Mouse (Mus musculus) lung, embryonic 15.5 days (tissue): ENCODE results near the gene Efna5. TPM values are rescaled to one million over a fixed set of nuclear protein-coding genes. Genes with fewer than 3 reads are reported as not detected.

ENCODE experiments used
- ATAC-seq: fragments of 200-750 bp; cut with Nextera tagmentation; 2 replicates; pipeline ENCODE4 v1.8.0; 2017; ENCODE audit warnings: moderate number of reproducible peaks, borderline replicate concordance; ENCODE audit not compliant: low FRiP score, low TSS enrichment; ENCODE audit errors: extremely low read depth
- H3K27ac ChIP-seq: fragments of 300-500 bp; sonication (generic); 2 replicates; pipeline ENCODE4 v1.5.1; 2015; ENCODE audit warnings: moderate library complexity, mild to moderate bottlenecking, inconsistent platforms
- H3K27me3 ChIP-seq: fragments of 300-500 bp; sonication (generic); 2 replicates; pipeline ENCODE4 v1.6.1; 2015; ENCODE audit warnings: inconsistent platforms
- H3K36me3 ChIP-seq: fragments of 300-500 bp; sonication (generic); 2 replicates; pipeline ENCODE4 v1.6.1; 2015; ENCODE audit warnings: inconsistent platforms
- H3K4me1 ChIP-seq: fragments of 300-500 bp; sonication (generic); 2 replicates; pipeline ENCODE4 v1.6.1; 2015; ENCODE audit warnings: inconsistent platforms
- H3K4me2 ChIP-seq: fragments of 300-500 bp; sonication (generic); 2 replicates; pipeline ENCODE4 v1.6.1; 2015; ENCODE audit warnings: inconsistent platforms, mild to moderate bottlenecking, moderate library complexity
- H3K4me3 ChIP-seq: fragments of 300-500 bp; sonication (generic); 2 replicates; pipeline ENCODE4 v1.5.1; 2015; ENCODE audit warnings: mild to moderate bottlenecking, inconsistent platforms
- H3K9ac ChIP-seq: fragments of 300-500 bp; sonication (generic); 2 replicates; pipeline ENCODE4 v1.6.1; 2015; ENCODE audit warnings: inconsistent platforms
- H3K9me3 ChIP-seq: fragments of 300-500 bp; sonication (generic); 2 replicates; pipeline ENCODE4 v1.6.1; 2016; ENCODE audit warnings: inconsistent platforms
- WGBS: fragments of 180-500 bp; shearing (Covaris S2); methylation state at CpG from one replicate; pipeline ENCODE4 v1.1.7; 2015; 5-methylcytosine and 5-hydroxymethylcytosine counted together
- polyA plus RNA-seq: library from polyadenylated mRNA; unstranded; fragments of >200 nt; fragmentation: Nextera tagmentation; extraction: Ambion mirVana; gene quantifications from 2 replicates; pipeline ENCODE4 v1.2.1, GENCODE M21; 2015

Efna5 gene
- polyA plus RNA-seq, 1 experiment from 2014 or later, result 12.6 TPM

DNA sequence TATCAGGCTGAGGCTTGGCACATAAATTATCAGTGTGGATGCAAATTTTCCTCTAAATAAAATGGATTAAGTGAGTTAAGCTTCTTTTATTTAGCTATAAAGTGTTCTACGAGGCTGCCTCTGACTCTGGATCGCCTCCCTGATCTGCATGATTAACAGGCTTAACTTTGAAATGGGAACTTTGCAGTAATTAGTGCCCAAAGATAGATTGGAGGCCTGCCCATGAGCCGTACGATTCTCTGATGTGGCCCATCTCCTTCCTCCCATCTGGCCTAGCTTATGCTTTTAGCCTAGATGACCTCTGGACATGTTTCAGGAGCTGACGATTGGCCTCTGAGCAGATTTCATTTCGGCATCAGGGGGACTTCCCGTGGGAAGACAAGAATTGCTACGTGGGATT, 273.0 kb downstream of the Efna5 start:
- Histone ChIP-seq H3K27ac (no peak overlapping the region), H3K27me3 (no peaks in the 10 kb centered on the region), H3K36me3 (no peaks in the 10 kb centered on the region), H3K4me3 (no peak overlapping the region), H3K4me1 (no peaks in the 10 kb centered on the region), H3K9me3 (no peaks in the 10 kb centered on the region), H3K4me2 (no peak overlapping the region), H3K9ac (no peak overlapping the region)
- ATAC-seq, result no peak
- WGBS, result 64% methylated on average over 8 of the region's 8 CpGs

DNA sequence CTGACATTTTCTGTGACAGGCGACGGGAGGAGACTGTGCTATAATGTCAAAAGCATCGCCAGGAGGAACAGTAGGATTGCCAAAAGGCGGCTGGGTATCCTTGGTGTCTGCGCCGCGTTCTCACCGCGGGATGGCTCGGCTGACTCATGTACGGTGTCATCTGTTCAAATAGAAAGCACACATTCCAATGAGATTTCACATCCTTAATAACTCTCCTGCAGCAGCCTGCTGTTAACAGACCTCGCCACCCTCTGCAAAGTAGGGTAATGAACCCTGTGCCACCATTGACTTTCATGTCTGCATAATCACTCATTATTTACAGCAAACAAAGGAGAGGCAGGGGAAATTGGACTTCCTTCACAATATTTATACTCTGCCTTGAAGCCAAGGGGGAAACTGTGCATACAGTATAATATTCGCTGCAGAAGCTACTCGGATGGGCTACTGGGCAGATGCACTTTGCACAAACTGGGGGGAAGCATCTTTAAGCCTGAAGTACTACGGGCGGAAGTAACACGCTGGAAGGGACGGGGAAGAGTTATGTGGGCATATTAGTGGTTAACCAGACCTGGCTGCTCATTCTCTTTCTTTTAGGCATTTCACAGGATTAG, 273.7 kb downstream of the Efna5 start:
- 87% methylated on average over 18 of the region's 18 CpGs for WGBS
- H3K36me3 ChIP-seq, result no peaks in the 10 kb centered on the region
- H3K4me1 ChIP-seq, result no peaks in the 10 kb centered on the region
- ATAC-seq, result no peak
- H3K27ac ChIP-seq, result no peak overlapping the region
- H3K4me2 ChIP-seq, result no peak overlapping the region
- no peaks in the 10 kb centered on the region for H3K9me3 ChIP-seq
- no peak overlapping the region for H3K4me3 ChIP-seq
- H3K9ac ChIP-seq, result no peak overlapping the region
- no peaks in the 10 kb centered on the region for H3K27me3 ChIP-seq

DNA sequence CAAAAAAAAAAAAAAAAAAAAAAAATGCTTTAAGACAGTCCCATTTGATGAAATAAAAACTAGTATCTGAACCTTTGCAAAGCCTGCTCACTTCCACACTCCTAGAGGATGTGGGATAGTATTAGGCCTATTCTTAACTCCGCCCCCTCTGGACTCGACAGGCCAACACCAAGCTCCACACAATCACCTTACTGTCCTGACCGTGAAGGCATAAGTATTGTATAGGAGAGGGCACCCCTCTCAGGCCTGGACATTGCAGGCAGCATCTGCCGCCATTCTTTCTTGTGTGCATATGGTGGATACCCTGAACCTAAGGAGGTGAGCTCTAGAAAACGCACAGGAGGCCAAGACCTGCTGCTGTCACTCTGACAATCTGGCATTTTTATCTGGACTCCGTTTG, 274.4 kb downstream of the Efna5 start:
- Histone ChIP-seq H3K36me3 (no peaks in the 10 kb centered on the region), H3K4me1 (no peaks in the 10 kb centered on the region), H3K27me3 (no peaks in the 10 kb centered on the region), H3K9me3 (no peaks in the 10 kb centered on the region), H3K27ac (no peak overlapping the region), H3K4me2 (no peak overlapping the region), H3K9ac (no peak overlapping the region), H3K4me3 (no peak overlapping the region)
- 79% methylated on average over 6 of the region's 6 CpGs for WGBS
- ATAC-seq, result no peak

DNA sequence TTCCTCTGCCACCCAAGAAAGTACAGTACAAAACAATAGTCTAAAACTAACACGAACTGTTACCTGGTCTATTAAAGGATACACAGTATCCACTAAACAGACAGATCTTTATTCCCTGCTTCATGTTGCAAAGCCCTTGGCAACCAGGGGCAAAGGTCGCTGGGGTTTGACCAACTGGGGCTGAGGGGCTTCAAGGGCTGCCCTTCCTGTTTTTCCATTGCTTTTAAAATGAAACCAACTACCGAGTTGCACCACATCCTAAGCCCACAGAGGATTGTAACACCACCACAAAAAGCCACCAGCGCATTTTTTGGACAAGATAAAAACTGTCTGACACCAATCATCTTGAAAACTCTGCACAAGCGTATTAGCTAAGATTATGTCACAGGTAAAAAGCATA, 276.8 kb downstream of the Efna5 start:
- no peaks in the 10 kb centered on the region for H3K27me3 ChIP-seq
- no peak overlapping the region for H3K27ac ChIP-seq
- H3K9me3 ChIP-seq, result no peaks in the 10 kb centered on the region
- no peak overlapping the region for H3K9ac ChIP-seq
- no peaks in the 10 kb centered on the region for H3K36me3 ChIP-seq
- H3K4me3 ChIP-seq, result no peak overlapping the region
- H3K4me1 ChIP-seq, result no peaks in the 10 kb centered on the region
- no peak overlapping the region for H3K4me2 ChIP-seq
- ATAC-seq, result no peak
- WGBS, result 69% methylated on average over 5 of the region's 5 CpGs

DNA sequence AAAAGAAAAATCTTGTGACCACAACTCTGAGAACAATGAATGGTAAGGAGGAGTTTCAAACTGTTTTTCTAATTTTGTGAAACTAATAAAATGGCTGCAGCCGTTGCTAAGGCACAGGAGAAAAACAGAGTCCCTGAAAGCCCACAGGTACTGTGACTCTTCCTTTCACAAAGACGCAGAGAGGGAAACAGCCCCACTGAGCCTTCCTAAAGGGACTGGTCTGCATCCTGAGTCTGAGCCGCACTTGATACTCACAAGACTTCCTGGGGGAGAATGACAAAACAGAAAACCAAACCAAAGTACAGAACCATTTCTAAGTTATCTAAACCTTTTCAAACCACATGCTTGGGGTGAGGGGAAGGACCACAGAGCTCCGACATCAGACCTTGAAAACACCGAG, 277.5 kb downstream of the Efna5 start:
- Histone ChIP-seq H3K4me2 (no peak overlapping the region), H3K27me3 (no peaks in the 10 kb centered on the region), H3K27ac (no peak overlapping the region), H3K9me3 (no peaks in the 10 kb centered on the region), H3K4me1 (no peaks in the 10 kb centered on the region), H3K36me3 (no peaks in the 10 kb centered on the region), H3K4me3 (no peak overlapping the region), H3K9ac (no peak overlapping the region)
- ATAC-seq, result no peak
- WGBS, result 69% methylated on average over 5 of the region's 5 CpGs

DNA sequence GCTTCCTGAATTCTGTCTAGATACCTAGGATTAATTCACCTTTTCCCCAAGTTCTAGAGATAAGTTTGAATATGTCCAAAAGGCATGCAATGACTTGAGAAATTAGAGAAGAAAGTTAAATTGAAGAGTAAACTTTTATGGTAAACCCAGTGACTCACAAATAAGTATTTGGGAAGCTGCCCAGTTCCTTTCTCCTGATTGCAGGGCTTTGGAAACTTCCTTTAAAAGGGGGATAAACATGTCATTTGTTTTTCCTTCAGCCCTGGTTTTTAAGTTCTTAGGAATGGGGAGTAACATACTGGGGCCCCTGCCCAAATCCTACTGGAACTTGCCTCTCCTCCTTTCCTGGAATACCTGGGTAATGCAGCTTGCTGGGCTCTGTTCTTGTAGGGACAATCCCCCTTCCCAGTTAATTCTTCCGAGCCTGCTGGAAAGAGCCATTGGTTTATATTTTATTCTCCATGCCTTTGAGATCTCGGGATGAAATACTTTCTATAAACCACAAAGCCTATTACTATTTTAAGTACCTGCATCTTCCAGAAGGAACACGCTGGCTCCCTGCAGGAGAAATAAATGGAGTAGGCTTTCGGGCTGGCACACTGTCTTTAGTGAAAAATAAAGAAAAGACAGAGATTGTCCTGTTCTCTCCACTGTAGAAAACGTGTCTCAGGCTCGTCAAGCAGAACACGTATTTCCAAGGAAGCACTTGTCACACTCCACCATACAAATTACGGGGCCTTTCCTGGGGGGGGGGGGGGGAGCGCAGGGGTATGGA, 282.2 kb downstream of the Efna5 start:
- ATAC-seq, result no peak
- WGBS, result 57% methylated on average over 9 of the region's 9 CpGs
- H3K27ac ChIP-seq, result no peak overlapping the region
- H3K27me3 ChIP-seq, result no peaks in the 10 kb centered on the region
- H3K9me3 ChIP-seq, result no peaks in the 10 kb centered on the region
- no peaks in the 10 kb centered on the region for H3K4me1 ChIP-seq
- H3K9ac ChIP-seq, result no peak overlapping the region
- no peak overlapping the region for H3K4me2 ChIP-seq
- H3K4me3 ChIP-seq, result no peak overlapping the region
- H3K36me3 ChIP-seq, result no peaks in the 10 kb centered on the region

DNA sequence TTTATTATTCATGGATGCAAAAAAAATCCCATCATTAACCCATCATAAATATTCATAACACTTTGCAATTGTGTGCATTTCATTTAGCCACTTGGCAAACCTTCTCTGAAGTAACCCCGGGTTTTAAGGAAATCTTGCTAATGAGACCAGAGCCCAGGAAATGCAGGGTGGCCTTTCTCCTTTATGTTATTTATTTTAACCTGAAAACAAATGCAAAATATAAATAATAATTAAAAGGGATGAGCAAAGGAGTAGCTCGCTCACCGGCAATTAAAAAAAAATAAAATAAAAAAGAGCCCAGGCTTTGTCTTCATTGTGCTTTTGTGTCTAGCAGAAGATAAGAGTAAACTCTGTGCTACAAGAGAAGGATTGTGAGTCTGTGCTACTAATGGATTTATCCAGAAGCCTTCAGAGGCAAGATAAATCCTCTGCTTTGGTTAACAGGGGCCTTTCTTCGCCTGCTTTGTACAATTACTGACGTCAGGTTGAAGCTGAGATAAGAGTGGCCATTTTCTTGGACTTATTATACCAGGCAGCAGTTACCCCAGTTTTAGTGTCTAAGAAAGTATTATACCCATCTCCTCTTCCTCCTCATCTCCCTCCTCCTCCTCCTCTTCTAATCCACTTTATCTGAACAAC, 288.6 kb downstream of the Efna5 start:
- Histone ChIP-seq H3K9ac (no peak overlapping the region), H3K9me3 (no peaks in the 10 kb centered on the region), H3K4me2 (no peak overlapping the region), H3K27ac (no peak overlapping the region), H3K4me3 (no peak overlapping the region), H3K27me3 (no peaks in the 10 kb centered on the region), H3K36me3 (no peaks in the 10 kb centered on the region), H3K4me1 (no peaks in the 10 kb centered on the region)
- WGBS, result 67% methylated on average over 5 of the region's 5 CpGs
- ATAC-seq, result no peak

DNA sequence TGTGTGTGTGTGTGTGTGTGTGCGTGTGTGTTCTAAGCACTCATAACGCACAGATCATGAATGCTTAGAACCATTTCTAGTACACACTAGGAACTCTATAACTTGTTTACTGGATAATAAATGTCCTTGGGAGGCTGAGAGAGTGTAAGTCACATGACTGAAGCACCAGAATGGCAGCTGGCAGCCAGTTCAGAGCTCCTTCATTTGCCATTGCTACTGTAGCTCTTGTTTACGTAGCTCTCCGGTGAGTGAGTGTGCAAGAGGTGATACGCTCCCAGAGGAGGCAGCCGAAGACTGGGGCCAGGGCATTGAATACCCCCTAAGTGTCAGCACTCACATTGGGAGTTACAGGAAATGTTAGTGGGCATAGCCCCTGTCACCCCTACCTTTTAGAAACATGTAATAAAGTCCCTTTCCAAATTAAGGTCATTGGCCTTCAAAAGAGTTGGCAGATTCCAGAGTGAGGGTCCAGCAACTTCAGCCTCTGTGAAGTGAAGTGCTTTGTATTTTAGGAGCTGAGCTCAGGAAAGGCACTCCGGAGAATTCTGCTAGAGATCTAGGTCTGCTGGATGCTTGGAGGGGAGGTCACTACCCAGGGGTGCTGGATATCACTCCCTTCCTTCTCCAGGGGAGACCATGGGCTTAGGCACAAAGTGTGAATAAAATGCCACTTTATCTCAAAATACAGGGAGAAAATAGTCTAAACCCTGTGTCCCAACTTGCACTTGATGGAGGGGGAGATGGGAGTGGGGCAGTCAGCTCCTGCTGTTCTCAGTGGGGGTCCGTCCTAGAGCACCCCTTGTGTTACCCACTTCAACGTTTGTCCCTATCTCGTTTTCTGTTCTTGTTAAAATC, 289.3 kb downstream of the Efna5 start:
- H3K27ac ChIP-seq, result no peak overlapping the region
- H3K9ac ChIP-seq, result no peak overlapping the region
- WGBS, result 58% methylated on average over 10 of the region's 10 CpGs
- no peak for ATAC-seq
- H3K9me3 ChIP-seq, result no peaks in the 10 kb centered on the region
- H3K36me3 ChIP-seq, result no peaks in the 10 kb centered on the region
- H3K4me3 ChIP-seq, result no peak overlapping the region
- H3K4me2 ChIP-seq, result no peak overlapping the region
- H3K27me3 ChIP-seq, result no peaks in the 10 kb centered on the region
- no peaks in the 10 kb centered on the region for H3K4me1 ChIP-seq

DNA sequence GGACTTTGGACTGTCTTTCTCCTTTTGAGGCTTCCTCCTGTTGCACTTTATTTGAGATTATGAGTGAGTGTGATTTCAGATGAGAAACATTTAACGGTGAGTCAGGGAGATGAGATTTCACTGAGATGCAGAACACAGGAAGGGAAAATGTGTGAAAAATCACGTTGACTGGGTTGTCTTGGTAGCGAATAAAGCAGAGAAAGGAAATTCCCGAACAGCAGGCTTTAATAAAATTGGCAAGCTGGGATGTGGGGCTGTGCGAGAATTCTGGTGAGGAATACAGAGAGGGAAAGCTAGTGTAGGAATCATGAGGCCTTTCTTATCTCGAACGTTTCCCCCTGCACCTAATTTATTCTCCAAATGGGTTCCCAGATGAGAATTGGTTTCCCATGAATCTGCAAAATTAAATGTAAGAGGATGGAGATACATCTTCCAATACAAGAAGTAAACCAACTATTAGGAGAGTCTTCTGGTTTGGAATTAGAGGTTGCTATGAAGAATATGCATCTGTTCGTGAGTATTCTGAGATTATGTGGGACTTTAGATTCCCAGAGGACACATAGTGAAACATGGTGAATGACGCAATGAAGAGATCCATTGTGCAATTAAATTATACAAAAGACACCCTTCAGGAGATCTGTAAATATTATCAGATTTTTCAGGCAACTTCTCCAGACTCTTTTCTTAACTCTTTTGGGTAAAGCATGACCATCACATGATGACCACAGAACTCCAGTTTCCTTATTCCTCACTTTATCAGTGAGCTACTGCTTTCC, 290.2 kb downstream of the Efna5 start:
- Histone ChIP-seq H3K4me2 (no peak overlapping the region), H3K9ac (no peak overlapping the region), H3K27me3 (no peaks in the 10 kb centered on the region), H3K27ac (no peak overlapping the region), H3K9me3 (no peaks in the 10 kb centered on the region), H3K36me3 (no peaks in the 10 kb centered on the region), H3K4me1 (no peaks in the 10 kb centered on the region), H3K4me3 (no peak overlapping the region)
- ATAC-seq, result no peak
- WGBS, result 51% methylated on average over 9 of the region's 9 CpGs

DNA sequence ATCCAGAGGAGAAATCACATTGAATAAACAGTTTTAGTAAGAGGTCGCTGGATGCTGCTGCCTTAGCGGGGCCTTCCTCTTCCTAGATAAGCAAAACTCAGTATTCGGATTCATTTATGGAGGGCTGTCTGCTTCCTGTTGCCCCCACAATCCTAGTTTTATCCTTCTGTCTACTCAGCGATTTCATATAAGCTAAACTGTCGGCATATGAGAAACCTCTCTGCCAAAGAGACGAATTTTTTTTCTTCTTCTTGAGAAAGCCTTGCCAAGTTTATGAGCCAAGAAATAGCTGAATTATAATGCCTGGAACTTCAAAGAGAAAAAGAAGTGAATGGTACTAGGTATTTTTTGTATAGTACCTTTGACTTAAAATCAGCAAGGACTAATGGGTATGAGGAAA, 301.0 kb downstream of the Efna5 start:
- Histone ChIP-seq H3K27me3 (no peaks in the 10 kb centered on the region), H3K4me3 (no peak overlapping the region), H3K9ac (no peak overlapping the region), H3K27ac (no peak overlapping the region), H3K9me3 (no peaks in the 10 kb centered on the region), H3K36me3 (no peaks in the 10 kb centered on the region), H3K4me1 (no peaks in the 10 kb centered on the region), H3K4me2 (no peak overlapping the region)
- ATAC-seq, result no peak
- 35% methylated on average over 6 of the region's 6 CpGs for WGBS

DNA sequence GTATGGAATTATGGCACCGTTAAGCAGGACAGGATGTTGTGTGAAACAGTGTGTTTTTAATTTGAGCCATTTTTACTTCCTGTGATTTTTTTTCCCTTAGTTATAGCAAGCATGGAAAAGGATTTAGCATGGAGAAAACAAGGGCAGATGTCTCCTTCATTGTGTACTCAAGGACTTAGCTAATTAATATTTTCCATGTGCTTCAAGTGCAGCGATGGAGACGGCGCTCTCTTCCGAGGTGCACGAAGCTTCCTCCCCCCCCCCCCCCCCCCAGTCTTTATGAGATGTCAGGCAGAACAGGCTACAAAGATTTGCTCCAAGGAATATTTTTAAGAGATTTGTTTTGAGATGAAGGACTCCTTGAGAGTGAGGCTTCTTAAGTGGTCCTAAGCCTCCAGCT, 301.5 kb downstream of the Efna5 start:
- WGBS, result 70% methylated on average over 6 of the region's 6 CpGs
- no peak overlapping the region for H3K9ac ChIP-seq
- no peak overlapping the region for H3K27ac ChIP-seq
- H3K4me2 ChIP-seq, result no peak overlapping the region
- H3K4me3 ChIP-seq, result no peak overlapping the region
- H3K27me3 ChIP-seq, result no peaks in the 10 kb centered on the region
- ATAC-seq, result no peak
- H3K4me1 ChIP-seq, result no peaks in the 10 kb centered on the region
- H3K9me3 ChIP-seq, result no peaks in the 10 kb centered on the region
- H3K36me3 ChIP-seq, result no peaks in the 10 kb centered on the region
